Mouse (Mus musculus): ENCODE results near the gene Gm10272. TPM values are rescaled to one million over a fixed set of nuclear protein-coding genes. Genes with fewer than 3 reads are reported as not detected.

Gm10272 gene
- not detected for polyA plus RNA-seq (2017; shearing (Covaris generic))

GRCm38 (mm10) chr10:77706326-77706725, at the start of gene Gm10272:
TSS of gene Gm10272 (plus strand) at chr10:77706626.

GRCm38 (mm10) chr10:77685895-77686664, 20.3 kb upstream of the Gm10272 start, which contains the start of gene Tspear:
TSS of gene Tspear (plus strand) at chr10:77686569.

GRCm38 (mm10) chr10:77690356-77690807, 16.0 kb upstream of the Gm10272 start, which contains the start of gene Gm19402:
TSS of gene Gm19402 (minus strand) at chr10:77690757.

GRCm38 (mm10) chr10:77697133-77697532, 9.3 kb upstream of the Gm10272 start, which contains the start of gene Gm9508:
TSS of gene Gm9508 (minus strand) at chr10:77697233.

GRCm38 (mm10) chr10:77711157-77711556, 4.7 kb downstream of the Gm10272 start, which contains the start of gene Gm10024:
TSS of gene Gm10024 (plus strand) at chr10:77711457.

GRCm38 (mm10) chr10:77715507-77715906, 9.1 kb downstream of the Gm10272 start, which contains the start of gene Gm10142:
TSS of gene Gm10142 (plus strand) at chr10:77715807.

GRCm38 (mm10) chr10:77720299-77720698, 13.9 kb downstream of the Gm10272 start, which contains the start of gene Krtap12-1:
TSS of gene Krtap12-1 (plus strand) at chr10:77720599.

GRCm38 (mm10) chr10:77726186-77726585, 19.8 kb downstream of the Gm10272 start, which contains the start of gene Gm10100:
TSS of gene Gm10100 (plus strand) at chr10:77726486.

GRCm38 (mm10) chr10:77741924-77742688, 35.7 kb downstream of the Gm10272 start, which contains the start of gene Gm18596:
TSS of gene Gm18596 (minus strand) at chr10:77742638.

GRCm38 (mm10) chr10:77751254-77751653, 44.8 kb downstream of the Gm10272 start, which contains the start of gene Gm9736:
TSS of gene Gm9736 (minus strand) at chr10:77751354.

Other genes with a start within 250 kb of the Gm10272 start
- 44.5 TPM for gene Fam207a, start 190.8 kb upstream of the Gm10272 start, polyA plus RNA-seq (2017; shearing (Covaris generic))
- gene Itgb2, start 176.4 kb upstream of the Gm10272 start, polyA plus RNA-seq (2017; shearing (Covaris generic)), result 545 TPM
- 101 TPM for gene Pttg1ip, start 124.9 kb upstream of the Gm10272 start, polyA plus RNA-seq (2017; shearing (Covaris generic))
- 109 TPM for gene Sumo3, start 100.5 kb upstream of the Gm10272 start, polyA plus RNA-seq (2017; shearing (Covaris generic))
- not detected for gene Gm49325, start 100.4 kb upstream of the Gm10272 start, polyA plus RNA-seq (2017; shearing (Covaris generic))
- gene Ube2g2, start 84.4 kb upstream of the Gm10272 start, polyA plus RNA-seq (2017; shearing (Covaris generic)), result 48.5 TPM
- 0.26 TPM for gene Tspear, start 20.1 kb upstream of the Gm10272 start, polyA plus RNA-seq (2017; shearing (Covaris generic))
- not detected for gene Gm19402, start 15.9 kb upstream of the Gm10272 start, polyA plus RNA-seq (2017; shearing (Covaris generic))
- gene Gm9508, start 9.4 kb upstream of the Gm10272 start, polyA plus RNA-seq (2017; shearing (Covaris generic)), result not detected
- not detected for gene Gm10024, start 4.8 kb downstream of the Gm10272 start, polyA plus RNA-seq (2017; shearing (Covaris generic))
- gene Gm10142, start 9.2 kb downstream of the Gm10272 start, polyA plus RNA-seq (2017; shearing (Covaris generic)), result not detected
- gene Krtap12-1, start 14.0 kb downstream of the Gm10272 start, polyA plus RNA-seq (2017; shearing (Covaris generic)), result not detected
- not detected for gene Gm10100, start 19.9 kb downstream of the Gm10272 start, polyA plus RNA-seq (2017; shearing (Covaris generic))
- not detected for gene Gm18596, start 36.0 kb downstream of the Gm10272 start, polyA plus RNA-seq (2017; shearing (Covaris generic))
- not detected for gene Gm9736, start 44.7 kb downstream of the Gm10272 start, polyA plus RNA-seq (2017; shearing (Covaris generic))
- gene Gm3233, start 53.1 kb downstream of the Gm10272 start, polyA plus RNA-seq (2017; shearing (Covaris generic)), result not detected
- not detected for gene Gm3238, start 64.7 kb downstream of the Gm10272 start, polyA plus RNA-seq (2017; shearing (Covaris generic))
- gene Gm7138, start 70.3 kb downstream of the Gm10272 start, polyA plus RNA-seq (2017; shearing (Covaris generic)), result not detected
- not detected for gene Gm3250, start 75.9 kb downstream of the Gm10272 start, polyA plus RNA-seq (2017; shearing (Covaris generic))
- gene Gm7137, start 81.6 kb downstream of the Gm10272 start, polyA plus RNA-seq (2017; shearing (Covaris generic)), result not detected
- not detected for gene Gm9639, start 88.5 kb downstream of the Gm10272 start, polyA plus RNA-seq (2017; shearing (Covaris generic))
- not detected for gene Gm19668, start 92.5 kb downstream of the Gm10272 start, polyA plus RNA-seq (2017; shearing (Covaris generic))
- gene Gm9507, start 105.2 kb downstream of the Gm10272 start, polyA plus RNA-seq (2017; shearing (Covaris generic)), result not detected
- gene Gm2696, start 108.1 kb downstream of the Gm10272 start, polyA plus RNA-seq (2017; shearing (Covaris generic)), result not detected
- gene Krtap10-4, start 120.5 kb downstream of the Gm10272 start, polyA plus RNA-seq (2017; shearing (Covaris generic)), result not detected
- gene Krtap10-10, start 129.3 kb downstream of the Gm10272 start, polyA plus RNA-seq (2017; shearing (Covaris generic)), result not detected
- not detected for gene Gm36176, start 140.2 kb downstream of the Gm10272 start, polyA plus RNA-seq (2017; shearing (Covaris generic))
- gene Gm10318, start 146.2 kb downstream of the Gm10272 start, polyA plus RNA-seq (2017; shearing (Covaris generic)), result not detected
- not detected for gene Gm3285, start 155.3 kb downstream of the Gm10272 start, polyA plus RNA-seq (2017; shearing (Covaris generic))
- gene Lrrc3, start 195.9 kb downstream of the Gm10272 start, polyA plus RNA-seq (2017; shearing (Covaris generic)), result 0.11 TPM